Mouse (Mus musculus) mesoderm, embryonic 11.5 days (tissue): ENCODE data around the gene Twsg1.

ENCODE experiments used
- DNase-seq: peaks from one replicate; pipeline ENCODE4 v3.0.0-alpha.2; 2012; ENCODE audit warnings: low read depth, low spot score

Gene Twsg1

GRCm38 (mm10) chr17:65933741-65934140 is 17.3 kb downstream of the Twsg1 start:
- DNase-seq: no peak

GRCm38 (mm10) chr17:65931525-65931924 is 19.5 kb downstream of the Twsg1 start:
- DNase-seq: no peak

- DNase-seq: no peak
These were observed 20.1 kb downstream of the Twsg1 start for GRCm38 (mm10) chr17:65930960-65931359.

- no peak for DNase-seq
These were observed 20.7 kb downstream of the Twsg1 start for GRCm38 (mm10) chr17:65930158-65930826.

- DNase-seq: no peak
These were observed 21.6 kb downstream of the Twsg1 start for GRCm38 (mm10) chr17:65929319-65929978.

GRCm38 (mm10) chr17:65927077-65927476 is 23.9 kb downstream of the Twsg1 start:
- DNase-seq: no peak

GRCm38 (mm10) chr17:65924218-65924617 is 26.8 kb downstream of the Twsg1 start:
- no peak for DNase-seq

GRCm38 (mm10) chr17:65921975-65922374 is 29.1 kb downstream of the Twsg1 start:
- no peak for DNase-seq

GRCm38 (mm10) chr17:65919235-65919634 is 31.8 kb downstream of the Twsg1 start:
- no peak for DNase-seq

GRCm38 (mm10) chr17:65916135-65916668 is 34.8 kb downstream of the Twsg1 start:
- no peak for DNase-seq

- DNase-seq: no peak
These were observed 36.9 kb downstream of the Twsg1 start for GRCm38 (mm10) chr17:65914083-65914482.

GRCm38 (mm10) chr17:65912202-65912601 is 38.8 kb downstream of the Twsg1 start:
- DNase-seq: no peak

- no peak for DNase-seq
These were observed 39.5 kb downstream of the Twsg1 start for GRCm38 (mm10) chr17:65911285-65912069.

- no peak for DNase-seq
These were observed 42.8 kb downstream of the Twsg1 start for GRCm38 (mm10) chr17:65908270-65908669.

GRCm38 (mm10) chr17:65906895-65907401 is 44.1 kb downstream of the Twsg1 start:
- DNase-seq: no peak

- no peak for DNase-seq
These were observed 44.6 kb downstream of the Twsg1 start for GRCm38 (mm10) chr17:65906313-65906894.

GRCm38 (mm10) chr17:65905241-65905640 is 45.8 kb downstream of the Twsg1 start:
- no peak for DNase-seq

GRCm38 (mm10) chr17:65903826-65904225 is 47.2 kb downstream of the Twsg1 start:
- no peak for DNase-seq

GRCm38 (mm10) chr17:65903011-65903410 is 48.0 kb downstream of the Twsg1 start:
- no peak for DNase-seq

- no peak for DNase-seq
These were observed 48.7 kb downstream of the Twsg1 start for GRCm38 (mm10) chr17:65902281-65902680.

- no peak for DNase-seq
These were observed 55.0 kb downstream of the Twsg1 start for GRCm38 (mm10) chr17:65896016-65896415.

- no peak for DNase-seq
These were observed 61.5 kb downstream of the Twsg1 start for GRCm38 (mm10) chr17:65889476-65889875.
